Mouse (Mus musculus) midbrain, embryonic 15.5 days (tissue): ENCODE results near the gene Pmpcb. TPM values are rescaled to one million over a fixed set of nuclear protein-coding genes. Genes with fewer than 3 reads are reported as not detected.
A peak's percentile ranks its signal among the peaks of the same experiment; 100 is the strongest.
"Not testable (repeated sequence)": the region's sequence is repeated elsewhere in the genome, so short reads cannot be mapped to it uniquely, and the experiment has no call there.

Experiments
- ATAC-seq: fragments of 200-750 bp; cut with Nextera tagmentation; replicated peaks from 2 replicates; pipeline ENCODE4 v1.8.0; 2017; ENCODE audit warnings: moderate TSS enrichment
- H3K27ac ChIP-seq: fragments of 300-500 bp; sonication (generic); 2 replicates; pipeline ENCODE4 v1.5.1; 2015; ENCODE audit warnings: mild to moderate bottlenecking, inconsistent platforms
- H3K27me3 ChIP-seq: fragments of 300-500 bp; sonication (generic); replicated peaks from 2 replicates; pipeline ENCODE4 v1.6.1; 2015; ENCODE audit warnings: inconsistent platforms
- H3K36me3 ChIP-seq: fragments of 300-500 bp; sonication (generic); replicated peaks from 2 replicates; pipeline ENCODE4 v1.6.1; 2015; ENCODE audit warnings: inconsistent platforms
- H3K4me1 ChIP-seq: fragments of 300-500 bp; sonication (generic); 2 replicates; pipeline ENCODE4 v1.6.1; 2015; ENCODE audit warnings: inconsistent platforms
- H3K4me2 ChIP-seq: fragments of 300-500 bp; sonication (generic); 2 replicates; pipeline ENCODE4 v1.6.1; 2015; ENCODE audit warnings: inconsistent platforms, mild to moderate bottlenecking, moderate library complexity
- H3K4me3 ChIP-seq: fragments of 300-500 bp; sonication (generic); 2 replicates; pipeline ENCODE4 v1.5.1; 2015; ENCODE audit warnings: mild to moderate bottlenecking, inconsistent platforms
- H3K9ac ChIP-seq: fragments of 300-500 bp; sonication (generic); 2 replicates; pipeline ENCODE4 v1.6.1; 2015; ENCODE audit warnings: mild to moderate bottlenecking, inconsistent platforms
- H3K9me3 ChIP-seq: fragments of 300-500 bp; sonication (generic); 2 replicates; pipeline ENCODE4 v1.6.1; 2016; ENCODE audit warnings: inconsistent platforms
- WGBS: fragments of 180-500 bp; shearing (Covaris S2); methylation state at CpG from one replicate; pipeline ENCODE4 v1.1.7; 2015; ENCODE audit warnings: mixed read lengths; 5-methylcytosine and 5-hydroxymethylcytosine counted together
- polyA plus RNA-seq: library from polyadenylated mRNA; unstranded; fragments of >200 nt; fragmentation: Nextera tagmentation; extraction: Ambion mirVana; gene quantifications from 2 replicates; pipeline ENCODE4 v1.2.1, GENCODE M21; 2015

Pmpcb gene
- polyA plus RNA-seq: 71.7 and 76.9 TPM in 2 replicates

GRCm38 (mm10) chr5:21736956-21737585 lies at the start of gene Pmpcb:
Pmpcb (plus strand) TSS chr5:21737141.
- H3K9ac ChIP-seq: peak within 1 kb of the TSS; percentile 94
- ATAC-seq: peak; percentile 88
- H3K27me3 ChIP-seq: no peaks in the 10 kb centered on the region
- peak within 1 kb of the TSS; percentile 98 for H3K4me3 ChIP-seq
- H3K36me3 ChIP-seq: peaks cover 16% of the 10 kb centered on the region; the same call in 1 of the 2 replicates
- H3K9me3 ChIP-seq: no peaks in the 10 kb centered on the region
- H3K27ac ChIP-seq: peak within 1 kb of the TSS; percentile 90
- H3K4me2 ChIP-seq: peak within 1 kb of the TSS; percentile 76
- H3K4me1 ChIP-seq: peaks cover 26% of the 10 kb centered on the region
- under 1% methylated on average over 39 of the region's 42 CpGs for WGBS

DNA sequence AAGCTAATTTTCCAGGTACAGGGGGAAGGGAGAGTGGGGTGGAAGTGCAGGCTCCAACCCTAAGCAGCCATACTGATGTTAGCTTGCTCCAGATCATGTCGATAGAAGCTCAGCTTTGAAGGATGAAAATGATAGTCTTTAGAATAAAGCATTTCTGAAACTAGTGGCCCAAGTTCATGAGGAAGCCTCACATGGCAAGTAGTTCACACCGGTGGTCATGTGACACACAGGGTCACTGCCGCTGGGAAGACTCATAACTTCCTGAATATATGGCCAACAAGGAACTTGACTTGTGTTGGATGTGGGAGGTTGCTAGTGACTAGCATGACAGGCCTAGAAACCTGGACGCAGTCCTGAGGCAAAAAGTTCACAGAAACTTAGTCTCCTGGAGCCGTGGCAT lies 44.7 kb upstream of the Pmpcb start:
- Histone ChIP-seq H3K27ac (no peak overlapping the region), H3K27me3 (no peaks in the 10 kb centered on the region), H3K9ac (no peak overlapping the region), H3K9me3 (no peaks in the 10 kb centered on the region), H3K36me3 (no peaks in the 10 kb centered on the region), H3K4me3 (no peak overlapping the region), H3K4me1 (no peaks in the 10 kb centered on the region), H3K4me2 (no peak overlapping the region)
- no peak for ATAC-seq
- WGBS: 97% methylated on average over 5 of the region's 5 CpGs

DNA sequence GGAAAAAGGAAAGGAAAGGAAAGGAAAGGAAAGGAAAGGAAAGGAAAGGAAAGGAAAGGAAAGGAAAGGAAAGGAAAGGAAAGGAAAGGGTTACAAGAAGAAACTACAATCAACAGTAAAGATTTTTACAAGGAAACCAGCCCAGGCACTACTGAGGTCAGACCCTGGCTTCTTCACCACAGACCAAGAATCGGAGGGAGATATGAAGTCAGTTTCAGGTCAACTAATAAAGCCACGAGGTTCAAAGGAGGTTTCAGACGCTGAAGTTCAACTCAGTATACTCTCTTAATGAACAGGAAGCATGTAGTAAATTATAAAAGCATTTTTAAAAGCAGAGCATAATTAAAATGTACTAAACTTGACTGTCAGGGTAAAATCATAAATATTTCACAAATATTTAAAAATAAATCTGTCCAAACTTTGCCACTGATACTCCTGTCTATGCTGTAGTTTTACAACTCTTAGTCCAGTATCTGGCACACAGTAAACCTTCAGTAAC lies 43.5 kb upstream of the Pmpcb start:
- no peaks in the 10 kb centered on the region for H3K36me3 ChIP-seq
- H3K27me3 ChIP-seq: no peaks in the 10 kb centered on the region
- H3K9ac ChIP-seq: no peak overlapping the region
- ATAC-seq: no peak
- H3K4me2 ChIP-seq: no peak overlapping the region
- no peak overlapping the region for H3K27ac ChIP-seq
- WGBS: 88% methylated on average over 3 of the region's 3 CpGs
- no peaks in the 10 kb centered on the region for H3K9me3 ChIP-seq
- no peak overlapping the region for H3K4me3 ChIP-seq
- no peaks in the 10 kb centered on the region for H3K4me1 ChIP-seq

GRCm38 (mm10) chr5:21694854-21695490 lies 42.0 kb upstream of the Pmpcb start:
- Histone ChIP-seq H3K4me1 (no peaks in the 10 kb centered on the region; the same call in 1 of the 2 replicates), H3K4me3 (no peak overlapping the region), H3K36me3 (no peaks in the 10 kb centered on the region), H3K27ac (no peak overlapping the region), H3K27me3 (no peaks in the 10 kb centered on the region), H3K4me2 (no peak overlapping the region), H3K9me3 (no peaks in the 10 kb centered on the region), H3K9ac (no peak overlapping the region)
- no peak for ATAC-seq
- WGBS: 90% methylated on average over 3 of the region's 3 CpGs

DNA sequence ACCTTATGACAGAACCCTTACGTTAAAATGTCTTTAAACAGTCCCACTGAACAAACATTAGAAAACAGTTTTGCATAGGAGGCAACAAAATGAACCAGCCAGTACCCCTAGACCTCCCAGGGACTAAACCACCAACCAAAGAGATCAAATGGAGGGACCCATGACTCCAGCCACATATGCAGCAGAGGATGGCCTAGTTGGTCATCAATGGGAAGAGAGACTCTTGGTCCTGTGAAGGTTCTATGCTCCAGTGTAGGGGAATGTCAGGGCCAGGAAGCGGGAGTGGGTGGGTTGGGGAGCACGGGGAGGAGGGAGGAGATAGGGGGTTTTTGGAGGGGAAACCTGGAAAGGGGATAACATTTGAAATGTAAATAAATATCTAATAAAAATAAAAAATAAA lies 37.4 kb upstream of the Pmpcb start:
- H3K27me3 ChIP-seq, H3K27ac ChIP-seq, H3K9ac ChIP-seq, ATAC-seq, H3K4me2 ChIP-seq, H3K4me1 ChIP-seq, H3K9me3 ChIP-seq, H3K4me3 ChIP-seq, H3K36me3 ChIP-seq: not testable (repeated sequence)
- 84% methylated on average over 3 of the region's 3 CpGs for WGBS

GRCm38 (mm10) chr5:21700272-21700821 lies 36.6 kb upstream of the Pmpcb start:
- Histone ChIP-seq H3K9me3 (no peaks in the 10 kb centered on the region), H3K9ac (peak overlapping the region; percentile 33; the same call in 1 of the 2 replicates), H3K4me2 (peak overlapping the region; percentile 54), H3K27me3 (no peaks in the 10 kb centered on the region), H3K36me3 (no peaks in the 10 kb centered on the region), H3K27ac (no peak overlapping the region), H3K4me1 (peaks cover 3% of the 10 kb centered on the region), H3K4me3 (peak overlapping the region; percentile 90)
- ATAC-seq: no peak
- WGBS: 10% methylated on average over 10 of the region's 10 CpGs

GRCm38 (mm10) chr5:21700934-21701333 lies 36.0 kb upstream of the Pmpcb start:
- Histone ChIP-seq H3K4me2 (peak overlapping the region; percentile 54), H3K9me3 (no peaks in the 10 kb centered on the region), H3K4me3 (peak overlapping the region; percentile 90), H3K9ac (peak overlapping the region; percentile 33), H3K36me3 (no peaks in the 10 kb centered on the region), H3K4me1 (peaks cover 3% of the 10 kb centered on the region), H3K27ac (peak overlapping the region; percentile 99), H3K27me3 (no peaks in the 10 kb centered on the region)
- WGBS: under 1% methylated on average over 22 of the region's 22 CpGs
- ATAC-seq: peak; percentile 89

- no peaks in the 10 kb centered on the region for H3K27me3 ChIP-seq
- H3K27ac ChIP-seq: peak within 1 kb of the TSS; percentile 99
- under 1% methylated on average over 53 of the region's 59 CpGs for WGBS
- peak within 1 kb of the TSS; percentile 94 for H3K9ac ChIP-seq
- no peaks in the 10 kb centered on the region for H3K36me3 ChIP-seq
- H3K4me1 ChIP-seq: peaks cover 3% of the 10 kb centered on the region
- H3K4me2 ChIP-seq: peak within 1 kb of the TSS; percentile 54
- no peaks in the 10 kb centered on the region for H3K9me3 ChIP-seq
- peak; percentile 99 for ATAC-seq
- H3K4me3 ChIP-seq: peak within 1 kb of the TSS; percentile 90
These were observed 35.5 kb upstream of the Pmpcb start, which contains the start of gene Napepld for GRCm38 (mm10) chr5:21701351-21702008. Napepld (minus strand) TSS chr5:21701396.

DNA sequence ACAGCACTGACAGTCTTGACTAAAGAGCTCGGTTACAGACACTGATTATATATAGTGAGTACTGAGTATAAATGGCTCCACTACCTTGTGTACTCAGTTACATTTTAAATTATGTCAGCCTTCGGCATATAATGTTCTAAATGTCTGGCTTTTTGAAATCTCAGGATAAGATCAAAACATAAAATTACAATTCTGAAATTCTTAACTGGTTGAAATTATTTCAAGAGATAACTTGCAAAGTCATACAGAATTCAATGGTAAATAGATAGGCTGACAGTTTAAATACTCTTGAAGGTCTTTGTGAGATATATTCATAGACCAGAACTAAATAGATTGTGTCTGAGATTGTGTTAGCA lies 35.0 kb upstream of the Pmpcb start:
- Histone ChIP-seq H3K4me3 (peak overlapping the region; percentile 90), H3K36me3 (no peaks in the 10 kb centered on the region), H3K4me2 (peak overlapping the region; percentile 54), H3K9me3 (no peaks in the 10 kb centered on the region), H3K9ac (peak overlapping the region; percentile 94), H3K4me1 (peaks cover 3% of the 10 kb centered on the region), H3K27ac (peak overlapping the region; percentile 99), H3K27me3 (no peaks in the 10 kb centered on the region)
- ATAC-seq: no peak
- WGBS: 47% methylated on average over 2 of the region's 2 CpGs

DNA sequence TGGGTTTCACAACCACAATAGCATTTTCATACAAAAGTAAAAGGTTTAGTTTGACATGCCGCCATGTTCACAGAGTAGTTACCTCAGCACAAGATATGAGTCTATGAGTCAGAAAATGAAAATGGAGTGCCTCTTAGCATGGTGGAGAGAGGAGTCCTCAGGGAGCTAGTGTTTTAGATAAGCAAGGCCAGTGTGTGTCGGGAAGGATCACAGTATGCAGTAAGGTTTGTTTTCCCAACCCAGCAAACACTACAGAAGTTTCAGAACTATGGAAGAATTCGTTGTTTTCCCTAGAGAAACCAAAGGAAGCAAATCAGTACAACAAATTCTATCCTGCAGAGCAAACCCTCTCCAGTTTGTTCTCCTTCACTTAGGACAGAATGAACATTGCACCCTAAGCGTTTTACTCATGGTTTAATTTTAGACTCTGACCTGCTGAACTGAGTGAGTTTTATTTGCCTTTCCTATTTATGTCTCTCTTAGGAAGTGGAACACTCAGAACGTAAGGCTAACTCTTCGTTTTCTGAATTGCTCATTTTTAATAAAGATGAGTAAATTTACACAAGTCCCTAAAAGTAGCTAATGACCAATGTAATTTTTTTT lies 34.0 kb upstream of the Pmpcb start:
- Histone ChIP-seq H3K4me2 (no peak overlapping the region), H3K9ac (no peak overlapping the region), H3K9me3 (no peaks in the 10 kb centered on the region), H3K27me3 (no peaks in the 10 kb centered on the region), H3K36me3 (no peaks in the 10 kb centered on the region), H3K4me3 (no peak overlapping the region), H3K4me1 (peaks cover 3% of the 10 kb centered on the region), H3K27ac (no peak overlapping the region)
- 89% methylated on average over 6 of the region's 6 CpGs for WGBS
- ATAC-seq: no peak

DNA sequence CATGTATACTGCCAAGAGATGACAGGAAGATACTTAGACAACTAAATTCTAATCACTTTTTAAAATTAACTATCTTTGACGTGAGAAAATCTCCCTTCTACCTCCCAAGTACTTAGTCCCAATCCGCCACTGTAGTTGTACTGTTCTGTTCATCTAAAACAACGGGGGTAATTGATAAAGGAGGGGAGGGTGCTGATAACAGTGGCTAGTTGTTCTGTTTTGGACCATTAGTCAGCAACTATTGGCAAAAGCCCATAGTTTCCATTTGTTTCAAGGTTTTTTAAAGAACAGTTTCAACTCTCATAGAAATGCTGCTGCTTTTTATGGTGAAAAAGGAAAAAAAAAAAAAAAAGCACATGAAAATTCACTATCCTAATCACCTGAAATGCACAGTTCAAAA lies 33.2 kb upstream of the Pmpcb start:
- no peaks in the 10 kb centered on the region for H3K36me3 ChIP-seq
- H3K9ac ChIP-seq: no peak overlapping the region
- no peak overlapping the region for H3K4me3 ChIP-seq
- H3K4me2 ChIP-seq: no peak overlapping the region
- no peak overlapping the region for H3K27ac ChIP-seq
- 89% methylated on average over 3 of the region's 3 CpGs for WGBS
- no peaks in the 10 kb centered on the region for H3K27me3 ChIP-seq
- no peak for ATAC-seq
- H3K4me1 ChIP-seq: peaks cover 3% of the 10 kb centered on the region
- no peaks in the 10 kb centered on the region for H3K9me3 ChIP-seq

DNA sequence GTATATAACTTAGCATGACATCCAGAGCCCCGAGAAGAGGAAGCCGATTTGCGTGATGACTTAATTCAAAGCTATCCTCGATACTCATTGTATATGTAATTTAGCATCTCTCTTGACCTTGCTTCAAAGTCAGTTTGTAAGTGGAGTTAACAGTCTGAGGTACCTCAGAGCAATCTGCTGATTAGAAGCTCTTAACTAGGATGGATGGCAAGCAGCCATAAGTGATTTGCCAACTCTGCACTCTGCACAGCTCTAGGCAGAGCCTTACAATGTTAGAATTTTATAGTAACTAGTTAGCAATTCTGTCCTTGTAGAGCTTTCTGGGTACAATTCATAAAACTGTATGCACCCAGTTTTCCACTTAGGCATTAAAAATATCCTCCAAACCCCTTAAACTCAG lies 30.4 kb upstream of the Pmpcb start:
- H3K27me3 ChIP-seq: no peaks in the 10 kb centered on the region
- no peak overlapping the region for H3K4me2 ChIP-seq
- H3K4me1 ChIP-seq: no peaks in the 10 kb centered on the region
- ATAC-seq: no peak
- no peak overlapping the region for H3K4me3 ChIP-seq
- H3K27ac ChIP-seq: no peak overlapping the region
- no peaks in the 10 kb centered on the region for H3K36me3 ChIP-seq
- 95% methylated on average over 4 of the region's 4 CpGs for WGBS
- no peak overlapping the region for H3K9ac ChIP-seq
- H3K9me3 ChIP-seq: no peaks in the 10 kb centered on the region
